Mouse (Mus musculus) right cerebral cortex, adult 18-20 months (tissue): ENCODE data around the gene Cdh4.
A peak's percentile ranks its signal among the peaks of the same experiment; 100 is the strongest.

Experiments used
- DNase-seq: peaks from one replicate; pipeline ENCODE4 v3.0.0; 2022; ENCODE audit warnings: mixed read lengths

The Cdh4 gene

DNA sequence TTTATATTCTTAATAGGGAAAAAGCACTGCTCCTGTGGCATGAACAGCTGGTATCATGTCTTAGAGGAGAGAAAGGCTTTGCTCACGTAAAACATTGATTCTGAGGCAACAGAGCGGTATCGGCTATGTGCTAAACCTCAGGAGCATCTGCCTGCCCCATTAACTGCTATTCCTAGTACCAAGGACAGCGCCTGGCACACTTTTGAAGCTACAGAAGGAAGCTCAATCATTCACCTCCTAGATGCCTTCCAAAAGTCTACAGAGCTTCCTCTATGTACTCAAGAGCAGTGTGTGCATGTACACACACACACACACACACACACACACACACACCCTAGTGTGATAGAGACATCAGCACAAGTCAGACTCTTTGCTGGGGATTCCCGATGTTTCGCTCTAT is 34.4 kb downstream of the Cdh4 start:
- DNase-seq = no peak

DNA sequence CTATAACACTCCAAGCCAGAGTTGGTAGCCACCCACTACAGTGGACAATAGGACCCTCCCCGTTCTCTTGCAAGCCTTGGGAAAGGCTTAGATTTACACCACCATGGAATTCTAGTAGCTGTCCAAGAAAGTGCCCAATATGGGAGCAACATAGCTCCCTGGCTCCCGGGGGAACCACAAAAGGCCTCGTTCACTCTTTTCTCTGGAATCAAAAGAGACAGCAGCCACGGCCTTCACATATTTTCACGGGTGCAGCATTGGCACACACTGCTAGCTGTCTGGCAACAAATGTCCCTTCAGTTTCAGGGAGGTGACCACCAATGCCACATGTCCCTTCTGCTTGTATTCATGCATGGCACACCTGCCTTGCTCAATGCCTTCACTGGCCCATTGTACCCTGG is 38.6 kb downstream of the Cdh4 start:
- no peak for DNase-seq

DNA sequence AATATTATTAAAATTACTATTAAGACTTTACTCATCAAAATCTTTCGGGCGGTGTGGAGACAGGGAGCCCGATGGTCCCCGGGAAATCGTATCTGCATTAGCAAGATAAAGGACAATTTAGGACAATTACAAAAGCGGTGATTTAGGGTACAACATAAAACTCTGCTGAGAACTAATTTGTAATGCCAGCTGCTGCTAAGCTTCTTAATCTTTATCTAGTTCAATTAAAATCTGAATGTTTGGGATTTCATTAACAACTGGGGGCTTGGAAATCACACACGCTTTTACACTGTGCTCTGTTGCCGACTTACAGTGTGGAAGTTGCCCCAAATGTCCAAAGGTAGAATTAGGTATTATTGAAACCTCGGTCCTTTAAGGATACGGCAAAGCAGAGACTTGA is 39.1 kb downstream of the Cdh4 start:
- DNase-seq = no peak

DNA sequence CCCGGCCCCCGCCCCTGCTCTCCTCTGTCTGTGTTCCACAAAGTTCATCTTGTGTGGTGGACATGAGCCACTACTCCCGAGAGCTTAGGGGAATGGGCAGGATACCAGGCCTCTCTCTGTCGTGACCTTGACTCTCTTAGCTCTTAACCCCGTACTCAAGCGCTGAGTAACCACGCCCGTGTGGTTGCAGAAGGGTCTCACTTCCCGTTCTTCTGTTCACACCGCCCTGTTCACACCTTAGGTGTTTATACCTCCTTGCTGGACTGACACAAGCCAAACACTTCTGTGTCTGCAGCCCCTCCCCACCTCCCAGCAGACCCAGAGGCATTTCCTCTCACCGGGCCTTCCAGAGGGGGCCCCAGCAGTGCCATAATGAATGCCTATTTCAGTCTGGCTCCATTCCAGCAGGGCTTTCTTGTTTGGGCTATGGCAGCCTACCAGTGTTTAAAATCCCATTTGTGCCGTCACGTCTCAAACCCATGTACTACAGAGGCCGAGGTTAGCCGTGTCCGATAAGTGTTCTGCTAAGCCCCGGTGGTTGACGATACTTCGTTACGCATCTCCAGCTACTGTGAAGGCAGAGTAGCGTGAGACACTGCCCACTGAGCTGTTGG is 46.4 kb downstream of the Cdh4 start:
- DNase-seq = no peak

DNA sequence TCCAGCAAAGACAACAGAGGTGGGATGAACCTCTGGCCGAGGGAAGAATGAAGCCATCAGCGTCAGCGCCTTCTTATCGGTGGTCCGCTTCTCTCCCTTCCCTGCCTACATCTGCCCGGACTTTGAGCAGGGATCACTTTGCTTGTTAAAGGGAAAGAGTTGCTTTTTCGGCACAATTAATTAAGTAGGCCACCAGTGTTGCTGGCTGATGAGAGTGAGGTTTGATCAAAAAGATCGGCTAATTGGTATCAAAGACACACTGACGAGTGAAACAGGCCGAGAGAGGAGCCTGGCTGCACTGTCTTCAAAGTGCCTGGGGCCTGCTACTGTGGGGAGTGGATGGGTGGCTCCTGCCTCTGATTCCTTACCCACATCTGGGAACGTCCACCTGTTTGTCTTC is 49.7 kb downstream of the Cdh4 start:
- no peak for DNase-seq

DNA sequence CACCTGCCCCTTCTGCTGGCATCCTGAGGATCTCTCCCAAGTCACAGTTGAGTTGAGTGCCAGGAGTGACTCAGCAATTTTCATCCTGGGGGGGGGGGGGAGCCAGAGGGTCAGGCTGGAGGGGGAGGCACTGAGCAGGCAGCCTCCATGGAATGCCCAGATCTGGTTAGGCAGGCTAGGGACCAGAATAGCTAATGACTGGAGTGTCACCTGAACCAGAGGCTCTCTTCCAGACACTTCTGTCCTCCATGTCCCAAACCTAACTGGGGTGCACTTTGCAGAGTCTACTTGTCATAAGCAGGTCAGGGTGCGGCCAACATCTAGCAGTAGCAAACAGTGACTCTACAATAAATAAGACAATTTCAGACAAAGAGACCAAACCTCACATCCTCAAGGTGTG is 52.0 kb downstream of the Cdh4 start:
- no peak for DNase-seq

DNA sequence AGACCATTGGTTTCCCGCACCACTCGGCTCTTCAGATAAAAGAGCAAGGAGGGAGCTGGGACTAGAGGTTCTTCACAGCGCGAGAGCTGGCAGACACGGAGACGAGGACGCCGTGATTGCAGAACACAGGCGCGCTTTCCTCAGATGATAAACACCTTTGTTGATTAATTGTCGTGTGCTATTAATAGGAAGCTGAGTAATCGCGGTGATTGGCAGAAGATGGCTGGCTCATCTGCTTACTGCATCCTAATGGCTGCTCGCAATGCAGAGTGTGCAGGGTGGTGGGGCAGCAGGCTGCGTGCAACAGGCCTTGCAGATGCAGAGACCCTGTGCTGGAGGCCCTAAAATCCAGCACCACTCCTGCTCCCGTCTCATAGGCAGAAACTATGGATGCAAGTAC is 68.2 kb downstream of the Cdh4 start:
- no peak for DNase-seq

DNA sequence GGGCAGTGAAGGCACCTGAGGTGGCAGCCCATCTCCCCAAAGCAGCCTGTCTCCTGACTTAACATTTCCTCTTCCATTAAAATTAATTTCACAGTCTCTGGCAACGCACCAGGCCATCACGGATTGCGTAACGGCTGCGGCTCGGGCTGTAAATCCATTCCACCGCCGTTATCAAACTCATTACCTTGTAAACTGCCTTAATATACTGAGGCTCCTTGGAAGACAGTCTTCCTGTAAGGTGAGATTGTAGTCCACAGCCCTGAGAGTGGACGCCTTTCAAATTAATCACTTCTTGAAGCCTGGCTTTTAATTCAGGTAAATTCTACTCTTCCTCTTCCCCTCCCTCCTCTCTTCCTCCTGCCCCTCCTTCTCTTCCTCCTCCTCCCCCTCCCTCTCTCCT is 74.3 kb downstream of the Cdh4 start:
- DNase-seq = no peak

DNA sequence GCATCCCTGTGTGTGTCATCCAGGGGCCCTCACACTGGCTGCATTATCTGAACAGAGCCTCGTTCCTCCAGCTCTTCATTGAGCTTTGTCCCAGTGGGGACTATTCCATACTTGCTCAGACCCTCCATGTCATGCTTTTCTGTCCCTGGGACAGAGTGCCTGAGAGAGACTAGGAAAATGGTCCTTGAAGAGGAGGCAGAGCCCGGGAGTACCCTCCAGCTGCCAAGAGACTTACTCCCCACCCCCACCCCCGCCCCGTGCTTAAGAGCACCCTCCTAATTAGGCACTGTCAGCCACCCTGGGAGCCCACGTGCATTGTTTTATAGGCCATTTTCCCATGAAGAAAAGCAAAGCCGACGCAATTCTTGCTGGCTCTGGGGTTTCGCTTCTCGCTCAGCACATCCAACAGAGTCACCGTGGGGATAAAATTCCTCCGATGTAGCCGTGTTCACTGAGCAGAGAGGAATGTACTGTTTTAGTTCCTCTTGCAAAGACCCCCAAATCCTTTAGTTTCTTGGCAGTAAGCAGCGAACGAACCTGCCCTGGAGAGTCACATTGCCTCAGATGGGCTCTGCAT is 76.3 kb downstream of the Cdh4 start:
- DNase-seq = no peak

DNA sequence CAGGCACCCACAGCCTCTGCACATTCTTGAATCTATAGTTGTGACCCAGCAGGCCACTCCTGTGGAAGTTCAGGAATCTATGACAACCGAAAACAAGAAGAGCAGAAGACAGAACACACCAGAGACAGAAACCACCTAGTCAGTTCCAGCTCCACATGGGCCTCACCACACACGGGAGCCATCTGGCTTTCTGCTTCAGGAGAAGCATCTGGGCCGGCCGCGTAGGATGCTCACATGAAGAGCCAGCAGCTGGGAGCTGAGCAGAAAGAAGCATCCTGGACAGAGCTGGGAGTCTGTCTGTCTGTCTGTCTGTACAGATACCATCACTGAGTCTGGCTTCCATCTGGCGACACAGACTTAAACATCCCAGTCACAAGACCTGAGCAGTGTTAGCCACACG is 76.9 kb downstream of the Cdh4 start:
- peak; percentile 55 for DNase-seq

DNA sequence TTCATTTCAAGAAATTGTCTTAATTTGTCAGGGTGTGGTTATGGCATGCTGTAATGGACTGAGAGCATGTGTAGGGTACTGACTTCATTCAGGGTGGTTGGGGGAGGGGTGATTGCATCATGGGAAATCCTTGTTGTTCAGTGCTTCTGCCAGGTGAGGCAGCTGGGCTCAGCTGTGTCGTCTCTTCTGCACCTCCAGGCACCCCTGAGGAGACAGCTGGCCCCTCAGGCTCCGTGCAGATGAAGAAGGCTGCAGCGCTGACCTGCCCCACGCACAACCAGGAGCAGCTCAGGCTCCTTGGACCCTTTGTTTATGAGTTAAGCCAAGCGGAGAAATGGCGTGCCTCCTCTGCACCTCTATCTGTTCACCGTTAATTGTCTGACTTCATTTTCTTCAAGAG is 77.7 kb downstream of the Cdh4 start:
- DNase-seq = no peak

DNA sequence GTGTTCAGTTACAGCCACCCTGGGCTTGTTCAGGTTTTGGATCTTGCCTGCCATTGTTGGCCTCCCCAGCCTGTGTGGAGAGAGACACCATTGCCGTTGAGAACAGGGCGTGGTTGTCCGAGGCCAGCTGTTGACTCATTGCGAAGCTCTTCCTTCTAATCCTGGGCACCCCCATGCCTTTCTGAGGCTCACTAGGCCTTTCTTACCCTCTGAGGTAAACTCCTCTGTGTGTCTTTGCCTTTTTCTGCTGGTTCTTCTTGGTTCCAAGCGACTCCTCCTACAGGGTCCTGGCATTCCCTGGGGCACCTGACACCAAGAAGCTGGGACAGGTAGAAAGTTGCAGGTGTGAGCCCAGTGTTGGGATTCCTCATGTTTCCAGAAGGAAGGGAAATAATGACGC is 78.7 kb downstream of the Cdh4 start:
- no peak for DNase-seq

DNA sequence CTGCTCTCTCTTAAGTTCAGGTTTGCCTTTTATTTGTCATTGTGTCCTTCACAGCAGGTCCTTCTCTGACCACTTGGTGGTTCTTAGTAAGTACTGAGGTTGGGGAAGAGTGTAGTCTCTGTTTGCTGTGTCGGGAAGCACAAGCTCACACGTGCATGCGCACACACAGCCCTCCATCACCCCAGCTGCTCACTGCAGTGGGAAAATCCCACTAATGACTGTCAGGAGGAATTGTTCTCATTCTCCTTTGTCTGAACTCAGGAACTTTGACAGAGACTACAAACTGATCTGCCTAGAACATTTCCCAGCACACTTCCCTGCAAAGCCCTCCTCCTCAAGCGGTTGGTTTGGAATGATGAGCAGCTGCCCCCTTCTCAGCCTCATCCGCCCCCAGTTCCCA is 79.2 kb downstream of the Cdh4 start:
- DNase-seq = no peak

DNA sequence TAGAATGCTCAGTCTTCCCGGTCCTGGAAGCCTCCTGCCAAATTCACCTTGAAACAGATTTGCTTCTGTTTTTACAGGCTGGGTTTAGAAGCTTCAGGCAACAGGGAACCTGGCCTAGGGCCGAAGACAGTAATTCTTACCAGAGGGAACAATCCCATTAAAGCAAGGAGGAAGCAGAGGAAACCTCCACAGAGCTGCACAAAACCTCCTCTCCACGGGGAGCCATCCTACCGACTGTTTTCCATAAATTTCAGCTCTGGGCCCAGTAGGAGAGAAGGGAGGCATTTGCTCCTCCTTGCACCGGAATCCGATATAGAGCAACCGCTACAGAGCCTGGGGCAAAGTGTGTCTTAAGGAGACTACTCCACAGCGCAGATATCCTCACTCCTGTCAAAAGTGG is 79.9 kb downstream of the Cdh4 start:
- DNase-seq = no peak

DNA sequence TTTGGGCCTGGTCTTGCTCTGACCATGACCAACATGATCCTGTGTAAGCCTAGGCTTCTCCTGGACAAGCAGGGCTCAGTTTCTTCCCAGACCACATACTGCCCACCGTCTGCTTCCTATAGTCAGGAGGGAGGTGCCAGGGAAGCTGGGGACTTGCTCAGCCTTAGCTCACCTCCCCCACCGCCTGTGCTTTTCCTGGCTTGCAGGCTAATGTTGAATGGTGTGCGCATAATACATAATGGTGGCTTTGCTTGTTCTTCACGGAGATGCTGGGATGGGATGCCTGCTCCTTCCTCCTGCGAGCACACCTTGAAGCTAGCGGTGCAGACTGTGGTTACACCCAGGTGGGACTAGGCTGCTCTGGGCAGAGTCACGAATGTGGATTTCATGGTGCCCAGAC is 84.7 kb downstream of the Cdh4 start:
- DNase-seq = no peak

DNA sequence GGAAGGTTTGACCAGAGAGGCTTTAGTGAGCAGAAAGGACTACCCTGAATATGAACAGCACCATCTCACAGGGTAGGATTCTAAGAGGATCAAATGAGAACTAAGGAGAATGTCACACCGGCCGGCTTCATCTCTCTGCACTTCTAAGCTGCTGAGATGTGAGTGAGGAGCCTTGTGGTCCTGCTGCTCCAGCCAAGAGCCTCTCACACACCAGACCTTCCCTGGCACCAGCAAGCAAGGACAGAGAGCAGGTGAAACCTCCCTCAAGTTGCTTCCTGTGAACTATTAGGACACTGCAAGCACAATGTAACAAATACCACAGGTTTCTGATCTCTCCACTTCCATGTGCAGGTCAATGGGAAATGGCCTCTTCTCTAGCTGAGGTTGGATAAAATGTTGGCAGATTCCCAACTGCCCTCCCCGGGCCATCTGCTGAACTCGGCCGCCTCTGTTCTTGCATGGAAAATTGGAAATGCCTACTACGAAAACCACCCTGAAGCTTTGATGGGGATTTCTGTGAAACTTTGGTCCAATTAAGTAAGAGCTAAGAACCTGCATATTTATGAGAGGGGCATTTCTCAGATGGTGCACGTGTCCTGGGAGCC is 88.3 kb downstream of the Cdh4 start:
- DNase-seq = no peak

DNA sequence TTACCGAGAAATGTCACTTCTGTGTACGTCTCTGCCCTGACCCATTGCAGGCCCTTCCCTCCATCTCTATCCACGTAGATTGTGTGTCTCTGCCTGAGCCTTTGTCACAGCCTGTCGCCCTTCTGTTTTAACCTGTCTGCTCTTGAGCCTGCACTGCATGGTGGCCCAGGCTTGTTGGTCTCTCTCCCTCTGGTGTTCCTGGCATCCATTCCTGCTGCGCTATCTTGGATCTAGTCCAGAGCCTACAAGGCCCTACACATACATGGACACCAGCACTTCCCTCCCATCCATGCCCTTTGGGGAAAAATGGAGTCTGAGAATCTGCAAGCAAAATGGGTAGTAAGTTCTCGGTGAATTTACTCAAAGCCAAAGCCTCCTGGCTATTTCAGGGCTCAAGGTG is 91.0 kb downstream of the Cdh4 start:
- DNase-seq = no peak

DNA sequence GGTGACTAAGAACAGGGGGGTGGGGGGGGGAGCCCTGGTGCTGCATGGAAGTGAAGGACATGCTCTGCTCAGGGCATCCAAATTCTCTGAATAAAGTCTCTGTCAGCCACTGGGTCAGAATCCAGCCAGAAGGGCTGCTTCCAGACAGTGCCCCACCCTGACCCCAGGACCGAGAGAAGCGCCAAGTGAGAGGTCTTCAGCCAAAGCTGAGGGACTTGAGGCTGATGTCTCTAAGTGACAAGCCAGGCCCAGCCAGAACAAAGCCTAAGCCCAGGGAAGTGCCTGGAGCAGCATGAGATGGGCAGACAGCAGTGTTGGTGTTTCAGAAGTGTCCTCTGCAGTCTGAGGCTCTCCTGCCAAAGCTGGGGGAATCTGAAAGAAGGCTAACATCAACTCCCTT is 91.7 kb downstream of the Cdh4 start:
- no peak for DNase-seq

DNA sequence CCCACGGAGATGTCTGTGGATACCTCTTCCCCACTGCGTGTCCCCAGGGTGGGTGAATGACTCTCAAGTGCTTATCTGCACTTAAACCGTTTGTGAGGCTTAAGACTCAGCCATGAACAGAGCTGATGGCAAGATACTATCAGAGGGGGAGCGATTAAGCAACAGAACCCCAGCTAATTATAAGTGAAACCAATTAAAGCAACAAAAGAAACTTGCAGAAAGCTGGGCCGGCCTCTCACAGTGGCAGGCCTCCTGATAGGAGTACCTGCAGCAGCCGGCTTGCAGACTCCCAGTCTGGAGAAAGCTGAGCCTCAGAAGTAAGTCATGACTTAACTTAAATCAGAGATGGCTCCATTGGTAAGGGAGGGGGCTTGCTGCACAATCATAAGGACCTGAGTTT is 93.0 kb downstream of the Cdh4 start:
- no peak for DNase-seq

DNA sequence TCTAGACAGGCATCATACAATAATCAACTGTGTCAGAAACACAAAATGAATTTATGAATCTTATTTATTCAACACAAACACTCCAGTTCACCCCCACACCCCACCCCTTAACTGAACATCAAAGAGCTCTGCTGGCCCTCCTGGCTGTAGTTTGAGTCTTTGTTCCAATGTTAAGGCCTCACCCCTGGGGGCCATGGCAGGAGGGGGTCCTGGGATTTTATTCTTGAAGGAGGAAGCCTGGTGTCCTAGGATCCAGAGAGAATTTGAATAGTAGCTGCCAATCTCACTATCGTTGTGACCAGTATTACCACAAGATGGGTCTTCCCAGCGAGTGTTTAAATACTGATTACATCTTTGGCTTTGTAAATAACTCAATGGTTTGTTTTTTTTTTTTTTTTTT is 94.5 kb downstream of the Cdh4 start:
- DNase-seq = no peak

DNA sequence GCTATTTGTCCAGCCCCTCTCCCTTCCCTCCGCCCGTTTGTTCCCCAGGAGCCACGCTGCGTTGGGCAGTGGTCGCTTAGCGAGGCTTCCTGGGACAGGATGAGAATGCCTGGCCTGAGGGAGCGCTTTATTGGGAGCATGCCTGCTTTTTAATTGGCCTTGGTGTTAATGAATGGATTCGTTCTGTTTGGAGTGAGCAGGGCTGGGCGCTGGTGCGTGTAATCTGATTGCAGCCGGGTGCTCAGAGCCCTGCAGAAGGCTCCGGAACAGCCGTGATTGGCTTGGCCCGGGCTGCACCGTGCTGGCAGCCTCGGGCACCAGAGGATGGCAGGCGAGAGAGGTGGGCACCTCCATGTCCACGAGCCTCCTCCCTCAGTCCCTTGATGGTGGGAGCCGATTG is 95.2 kb downstream of the Cdh4 start:
- peak; percentile 57 for DNase-seq

DNA sequence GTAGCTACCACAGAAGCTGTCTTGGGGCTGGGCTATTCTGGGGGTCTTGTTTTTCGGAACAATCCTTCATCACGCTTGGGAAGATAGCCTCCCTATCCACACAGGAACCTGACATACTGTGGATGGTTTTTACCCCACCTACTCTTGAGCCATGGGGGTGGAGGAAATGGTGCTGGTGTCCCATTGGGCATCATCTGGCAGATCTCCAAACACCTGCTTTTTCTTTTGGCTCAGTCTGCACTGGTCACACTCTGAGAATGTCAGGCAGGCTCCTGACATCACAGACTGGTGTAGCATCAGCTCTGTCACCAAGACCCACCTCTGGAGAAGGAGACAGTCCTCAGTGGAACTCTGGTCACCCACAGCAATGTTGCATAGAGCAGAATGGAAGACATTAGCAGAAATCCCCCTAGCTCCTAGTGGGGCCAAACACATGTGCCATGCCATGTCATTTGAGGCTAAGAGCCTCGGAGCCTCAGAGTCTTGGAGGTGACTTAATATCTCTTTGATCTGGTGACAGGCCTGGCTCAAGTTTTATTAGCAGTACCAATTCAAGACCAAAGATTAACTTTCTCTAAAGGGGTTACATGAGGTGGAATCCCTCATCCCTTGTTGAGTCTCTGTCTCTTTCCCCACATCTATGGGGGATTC is 95.7 kb downstream of the Cdh4 start:
- no peak for DNase-seq

DNA sequence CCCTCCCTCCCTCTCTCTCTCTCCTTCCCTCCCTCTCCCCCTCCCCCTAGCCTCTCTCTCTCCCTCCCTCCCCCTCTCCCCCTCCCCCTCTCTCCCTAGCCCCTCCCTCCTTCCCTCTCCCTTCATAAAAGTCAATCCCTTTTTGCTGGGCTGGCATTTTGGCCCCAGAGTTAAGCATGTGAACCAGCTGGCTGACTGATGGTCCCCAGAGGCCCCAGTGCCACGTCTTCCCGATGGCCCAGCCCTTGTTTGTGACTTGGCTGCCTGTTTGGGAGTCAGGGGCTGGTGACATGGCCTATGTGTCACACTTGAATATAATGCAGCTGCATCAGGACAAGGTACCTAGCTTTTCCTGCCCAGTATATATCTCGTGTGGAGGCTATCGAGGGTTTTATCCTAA is 96.3 kb downstream of the Cdh4 start:
- DNase-seq = no peak

DNA sequence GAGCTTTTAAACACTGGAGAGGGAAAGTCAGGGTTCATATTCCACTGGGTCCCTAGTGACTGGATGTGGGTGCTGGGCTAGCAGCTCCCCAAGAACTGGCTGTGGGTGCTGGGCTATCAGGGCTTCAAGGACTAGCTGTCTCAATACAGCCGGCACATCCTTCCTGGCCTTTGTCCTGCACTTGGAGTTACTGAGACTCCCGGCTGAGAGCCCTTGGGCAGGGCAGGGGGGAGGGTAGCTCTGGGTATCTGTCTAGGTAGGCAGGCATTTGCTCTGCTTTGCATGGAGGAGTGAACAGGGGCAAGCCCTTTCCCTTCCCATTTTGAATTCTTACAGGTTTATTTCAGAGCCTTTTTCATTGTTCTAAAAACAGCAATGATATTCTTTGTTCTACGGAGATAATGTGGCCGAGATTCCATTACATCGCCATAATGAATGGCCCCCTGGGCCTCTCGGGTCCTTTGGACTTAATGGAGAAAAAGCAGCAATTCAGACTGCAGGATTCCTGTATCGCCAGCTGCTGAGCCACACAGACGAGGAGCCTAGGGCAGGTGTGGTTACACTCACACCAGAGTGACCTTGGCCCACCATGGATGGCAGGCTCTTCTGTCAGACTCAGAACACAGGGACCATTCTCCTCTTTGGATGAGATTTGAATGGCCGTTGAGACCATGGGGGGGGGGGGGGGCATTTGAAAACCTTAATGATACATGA is 97.5 kb downstream of the Cdh4 start:
- no peak for DNase-seq
